9 mouse cellular contexts compared by ENCODE assay signal in the genomic region with DNA sequence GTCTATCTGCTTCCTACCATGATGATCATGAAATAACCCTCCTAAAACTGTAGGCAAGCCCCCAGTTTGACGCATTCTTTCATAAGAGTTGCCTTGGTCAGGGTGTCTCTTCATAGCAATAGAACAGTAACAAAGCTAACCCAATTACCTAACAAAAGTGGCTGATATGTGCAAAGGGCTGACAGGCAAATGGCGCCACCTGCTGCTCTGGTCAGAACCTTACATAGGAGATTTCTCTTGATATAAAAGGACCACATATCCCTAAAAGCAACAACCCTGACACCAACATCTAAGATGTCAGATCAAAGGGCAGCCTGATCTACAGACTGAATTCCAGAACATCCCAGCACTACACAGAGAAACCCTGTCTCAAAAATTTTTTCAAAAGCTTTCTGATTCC. TPM values are rescaled to one million over a fixed set of nuclear protein-coding genes. Genes with fewer than 3 reads are reported as not detected.
DNase-seq lines count a peak whose midpoint lies in the region; ATAC-seq lines count a peak whose summit lies in the region.
"Had no signal": no experiment of that assay in that cellular context is flagged by ENCODE, and none has a peak within 500 bp of the region (broad histone marks: within the 10 kb centered on the region; RNA-seq: fewer than 3 reads in every experiment).

No protein-coding gene starts in this region.

- intact Hi-C loops in gastrocnemius, postnatal 14 days (cut with DNase I; ENCODE audit: low total_unique reads), result no loop called here

- H3K27ac ChIP-seq in hindbrain, embryonic 16.5 days (ENCODE audit: low read depth, low read length), result no peak overlapping the region
- H3K27ac ChIP-seq in midbrain, embryonic 15.5 days, result no peak overlapping the region

- WGBS in hindbrain, embryonic 16.5 days, result 36% methylated on average over 2 of the region's 2 CpGs
- WGBS in midbrain, embryonic 15.5 days, result 42% methylated on average over 2 of the region's 2 CpGs

- H3K9me3 ChIP-seq in hindbrain, embryonic 16.5 days (ENCODE audit: control insufficient read depth, low read length), result no peaks in the 10 kb centered on the region
- no peaks in the 10 kb centered on the region for H3K9me3 ChIP-seq in midbrain, embryonic 15.5 days

- DNase-seq in gastrocnemius, postnatal 10 days, result peak; percentile 6
- no peak for DNase-seq in gastrocnemius, postnatal 14 days
- peak; percentile 25 to 27 for DNase-seq in right cerebral cortex, adult 2 months (ENCODE audit: low spot score in 2 of 2)
- DNase-seq in right cerebral cortex, postnatal 36 days (ENCODE audit: low spot score in 2 of 2), result no peak
- peak; percentile 7 for DNase-seq in c-Kit-positive CD71-positive TER-119-negative erythroid progenitor cells, embryonic 14.5 days (ENCODE audit: low read depth)

- H3K4me2 ChIP-seq in hindbrain, embryonic 16.5 days (ENCODE audit: low read length), result no peak overlapping the region
- no peak overlapping the region for H3K4me2 ChIP-seq in midbrain, embryonic 15.5 days

- H3K4me1 ChIP-seq in hindbrain, embryonic 16.5 days (ENCODE audit: control insufficient read depth, insufficient read depth, low read depth, low read length), result no peaks in the 10 kb centered on the region
- no peaks in the 10 kb centered on the region for H3K4me1 ChIP-seq in midbrain, embryonic 15.5 days

- H3K27me3 ChIP-seq in hindbrain, embryonic 16.5 days (replicated peaks; ENCODE audit: control insufficient read depth, insufficient read depth, low read length), result no peaks in the 10 kb centered on the region
- no peaks in the 10 kb centered on the region for H3K27me3 ChIP-seq in midbrain, embryonic 15.5 days (replicated peaks)

- H3K4me3 ChIP-seq in hindbrain, embryonic 16.5 days (ENCODE audit: low read length), result no peak overlapping the region
- H3K4me3 ChIP-seq in midbrain, embryonic 15.5 days, result no peak overlapping the region
- H3K4me3 ChIP-seq: myocyte had no signal

- ATAC-seq in hindbrain, embryonic 16.5 days, result 0 out of 2 replicates have a peak, but pooled peaks have one; percentile 45
- ATAC-seq in midbrain, embryonic 15.5 days (replicated peaks), result peak; percentile 69; the same call in 1 of the 2 replicates
- no peak for ATAC-seq in inflammation-experienced regulatory T-cells, adult 6 months

- H3K9ac ChIP-seq in hindbrain, embryonic 16.5 days (ENCODE audit: low read depth, low read length), result no peak overlapping the region
- no peak overlapping the region for H3K9ac ChIP-seq in midbrain, embryonic 15.5 days

- no peaks in the 10 kb centered on the region for H3K36me3 ChIP-seq in hindbrain, embryonic 16.5 days (ENCODE audit: control insufficient read depth, insufficient read depth, low read length)
- H3K36me3 ChIP-seq in midbrain, embryonic 15.5 days (replicated peaks), result no peaks in the 10 kb centered on the region

RNA-seq across cellular contexts. Expression of a gene that starts 11.3 kb away (rescaled TPM):
- total RNA-seq in gastrocnemius, postnatal 10 days (2021), result under 1 TPM; 0.31 to 0.45 TPM
- under 1 TPM; 0.21 to 0.22 TPM for total RNA-seq in gastrocnemius, postnatal 14 days (2021)
- polyA plus RNA-seq in hindbrain, embryonic 16.5 days (2015; fragmentation: Nextera tagmentation; extraction: Ambion mirVana), result 0.11 and 0.24 TPM in 2 replicates
- polyA plus RNA-seq in midbrain, embryonic 15.5 days (2015; fragmentation: Nextera tagmentation; extraction: Ambion mirVana), result 0.51 TPM in 1 of 2 replicates, not detected in the other
- polyA plus RNA-seq in inflammation-experienced regulatory T-cells, adult 6 months (2017; shearing (Covaris generic)), result not detected

RNA-seq across cellular contexts. Expression of a gene that starts 51.0 kb away (rescaled TPM):
- total RNA-seq in gastrocnemius, postnatal 10 days (2021), result not detected
- not detected for total RNA-seq in gastrocnemius, postnatal 14 days (2021)
- polyA plus RNA-seq in hindbrain, embryonic 16.5 days (2015; fragmentation: Nextera tagmentation; extraction: Ambion mirVana), result not detected in 2 replicates
- not detected in 2 replicates for polyA plus RNA-seq in midbrain, embryonic 15.5 days (2015; fragmentation: Nextera tagmentation; extraction: Ambion mirVana)
- not detected for polyA plus RNA-seq in inflammation-experienced regulatory T-cells, adult 6 months (2017; shearing (Covaris generic))
- polyA plus RNA-seq: myocyte had no signal

Comparison
In these comparisons a context has a peak if more than half of its experiments do, and no peak if none do; other contexts are left out.
1. DNase-seq: peak in gastrocnemius, postnatal 10 days (single experiment), right cerebral cortex, adult 2 months (2 of 2) and c-Kit-positive CD71-positive TER-119-negative erythroid progenitor cells, embryonic 14.5 days (single experiment); none in gastrocnemius, postnatal 14 days (single experiment) and right cerebral cortex, postnatal 36 days (0 of 2).